Mouse (Mus musculus) forebrain, postnatal 0 days (tissue): ENCODE results near the gene Fmnl3. TPM values are rescaled to one million over a fixed set of nuclear protein-coding genes. Genes with fewer than 3 reads are reported as not detected.
A peak's percentile ranks its signal among the peaks of the same experiment; 100 is the strongest.

ENCODE experiments used
- ATAC-seq: fragments of 200-750 bp; cut with Nextera tagmentation; 2 replicates; pipeline ENCODE4 v1.8.0; 2017; ENCODE audit warnings: mild to moderate bottlenecking, moderate library complexity
- DNase-seq: peaks from one replicate; pipeline ENCODE4 v3.0.0-alpha.2; 2015
- H3K27ac ChIP-seq: fragments of 300-500 bp; sonication (generic); 2 replicates; pipeline ENCODE4 v1.5.1; 2014; ENCODE audit warnings: low read depth, mild to moderate bottlenecking, antibody characterized with exemption, low read length, moderate library complexity, mixed read lengths
- H3K27me3 ChIP-seq: fragments of 300-500 bp; sonication (generic); 2 replicates; pipeline ENCODE4 v1.6.1; 2014; ENCODE audit warnings: mild to moderate bottlenecking, low read length, mixed read lengths; ENCODE audit not compliant: insufficient read depth
- H3K36me3 ChIP-seq: fragments of 300-500 bp; sonication (generic); 2 replicates; pipeline ENCODE4 v1.6.1; 2014; ENCODE audit warnings: mild to moderate bottlenecking, moderate library complexity; ENCODE audit not compliant: insufficient read depth
- H3K4me1 ChIP-seq: fragments of 300-500 bp; sonication (generic); 2 replicates; pipeline ENCODE4 v1.6.1; 2014; ENCODE audit warnings: antibody characterized with exemption; ENCODE audit not compliant: insufficient read depth
- H3K4me2 ChIP-seq: fragments of 300-500 bp; sonication (generic); 2 replicates; pipeline ENCODE4 v1.6.1; 2014; ENCODE audit warnings: low read depth, mild to moderate bottlenecking, moderate library complexity
- H3K4me3 ChIP-seq: fragments of 300-500 bp; sonication (generic); 2 replicates; pipeline ENCODE4 v1.5.1; 2014; ENCODE audit warnings: low read depth, low read length, mixed read lengths
- H3K9ac ChIP-seq: fragments of 300-500 bp; sonication (generic); 2 replicates; pipeline ENCODE4 v1.6.1; 2014; ENCODE audit warnings: mild to moderate bottlenecking
- H3K9me3 ChIP-seq: fragments of 300-500 bp; sonication (generic); 2 replicates; pipeline ENCODE4 v1.6.1; 2016; ENCODE audit warnings: low read length
- CTCF ChIP-seq: sonication (generic); IDR thresholded peaks from 2 replicates; pipeline ENCODE4 v1.5.1; 2016; ENCODE audit warnings: antibody characterized with exemption, control low read depth, low read depth
- WGBS: fragments of 180-500 bp; shearing (Covaris S2); extraction: QIAGEN DNeasy Blood & Tissue Kit; methylation state at CpG from one replicate; pipeline ENCODE4 v1.1.7; 2014; 5-methylcytosine and 5-hydroxymethylcytosine counted together
- polyA plus RNA-seq: library from polyadenylated mRNA; unstranded; fragments of >200 nt; fragmentation: Nextera tagmentation; extraction: Ambion mirVana; gene quantifications from 2 replicates; pipeline ENCODE4 v1.2.1, GENCODE M21; 2015
- total RNA-seq: library from RNA; depleted of rRNA; stranded (reverse); fragments of >200 nt; gene quantifications from 2 replicates; pipeline ENCODE4 v1.2.3, GENCODE M21; 2014

Fmnl3 gene
- total and polyA plus RNA-seq, 2 experiments from 2014 or later = 8.6 to 14.2 TPM

DNA sequence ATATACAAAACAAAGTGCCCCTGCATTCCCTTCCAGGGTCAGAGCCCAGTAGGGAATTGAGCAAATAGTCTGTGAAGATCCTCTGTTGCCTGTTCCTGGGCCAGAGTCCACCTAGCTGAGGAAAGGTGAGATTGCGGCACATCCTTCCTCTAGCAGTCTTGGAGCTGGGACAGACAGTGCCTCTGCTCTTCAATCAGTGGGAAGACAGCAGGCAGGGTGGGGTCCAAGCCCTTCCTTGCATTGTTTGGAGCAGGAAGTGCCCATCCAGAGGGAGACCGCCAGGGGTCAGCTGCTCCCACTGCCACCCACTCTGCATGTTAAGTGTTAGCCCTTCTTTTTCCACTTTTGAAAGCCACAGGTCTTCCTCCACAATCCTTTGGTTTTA is 53.0 kb downstream of the Fmnl3 start:
- Histone ChIP-seq H3K4me2 (no peak overlapping the region), H3K9me3 (no peaks in the 10 kb centered on the region), H3K36me3 (peaks cover 88% of the 10 kb centered on the region), H3K4me1 (no peaks in the 10 kb centered on the region), H3K27ac (peak overlapping the region; percentile 89), H3K27me3 (no peaks in the 10 kb centered on the region), H3K9ac (peak overlapping the region; percentile 47; the same call in 1 of the 2 replicates), H3K4me3 (no peak overlapping the region)
- WGBS = 87% methylated on average over 2 of the region's 2 CpGs
- ATAC-seq (0 out of 2 replicates have a peak, but pooled peaks have one; percentile 6), DNase-seq (no peak)
- peak; percentile 6; the same call in 1 of the 2 replicates for TF ChIP-seq CTCF

GRCm38 (mm10) chr15:99316314-99317266 is 53.7 kb downstream of the Fmnl3 start:
- H3K9ac ChIP-seq = peak overlapping the region; percentile 47; the same call in 1 of the 2 replicates

GRCm38 (mm10) chr15:99314891-99315290 is 55.4 kb downstream of the Fmnl3 start:
- H3K9ac ChIP-seq = no peak overlapping the region
- no peaks in the 10 kb centered on the region for H3K4me1 ChIP-seq
- ATAC-seq (no peak), DNase-seq (no peak)
- peaks cover 86% of the 10 kb centered on the region for H3K36me3 ChIP-seq
- H3K27me3 ChIP-seq = no peaks in the 10 kb centered on the region
- no peak overlapping the region for H3K4me2 ChIP-seq
- WGBS = 91% methylated on average over 16 of the region's 16 CpGs
- no peak overlapping the region for H3K4me3 ChIP-seq
- no peak for TF ChIP-seq CTCF
- no peak overlapping the region for H3K27ac ChIP-seq
- no peaks in the 10 kb centered on the region for H3K9me3 ChIP-seq

More at GRCm38 (mm10) chr15:99316314-99317266, 53.7 kb downstream of the Fmnl3 start:
- H3K9me3 ChIP-seq = no peaks in the 10 kb centered on the region
- peak overlapping the region; percentile 89 for H3K27ac ChIP-seq
- H3K4me2 ChIP-seq = no peak overlapping the region
- WGBS = 78% methylated on average over 16 of the region's 16 CpGs
- peak; percentile 91 for DNase-seq
- H3K27me3 ChIP-seq = no peaks in the 10 kb centered on the region
- H3K4me3 ChIP-seq = no peak overlapping the region
- TF ChIP-seq CTCF = peak; percentile 89
- peak; percentile 84 for ATAC-seq
- peaks cover 88% of the 10 kb centered on the region for H3K36me3 ChIP-seq
- no peaks in the 10 kb centered on the region for H3K4me1 ChIP-seq

DNA sequence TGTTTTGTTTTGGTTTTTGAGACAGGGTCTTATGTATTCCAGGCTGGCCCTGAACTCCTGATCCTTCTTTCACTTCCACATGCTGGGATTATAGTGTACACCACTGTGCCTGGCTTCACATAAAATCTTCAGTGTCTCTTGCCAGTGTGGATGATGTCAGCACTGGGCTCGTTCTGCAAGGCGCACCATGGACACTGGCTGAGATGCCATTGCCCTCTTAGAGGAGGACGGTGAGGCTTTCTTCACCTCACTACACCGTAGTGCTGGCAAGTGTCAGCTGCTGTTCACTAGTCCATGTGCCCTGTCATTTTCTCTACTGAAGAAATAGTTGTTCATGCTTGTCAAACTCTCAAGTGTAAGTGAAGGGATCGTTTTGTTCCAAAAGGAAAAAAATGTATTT is 59.7 kb downstream of the Fmnl3 start:
- no peaks in the 10 kb centered on the region for H3K4me1 ChIP-seq
- H3K4me3 ChIP-seq = no peak overlapping the region
- DNase-seq (no peak), ATAC-seq (no peak)
- no peaks in the 10 kb centered on the region for H3K9me3 ChIP-seq
- no peak overlapping the region for H3K27ac ChIP-seq
- H3K36me3 ChIP-seq = peaks cover 94% of the 10 kb centered on the region
- H3K27me3 ChIP-seq = no peaks in the 10 kb centered on the region
- H3K4me2 ChIP-seq = no peak overlapping the region
- WGBS = 92% methylated on average over 5 of the region's 5 CpGs
- no peak for TF ChIP-seq CTCF
- H3K9ac ChIP-seq = no peak overlapping the region

DNA sequence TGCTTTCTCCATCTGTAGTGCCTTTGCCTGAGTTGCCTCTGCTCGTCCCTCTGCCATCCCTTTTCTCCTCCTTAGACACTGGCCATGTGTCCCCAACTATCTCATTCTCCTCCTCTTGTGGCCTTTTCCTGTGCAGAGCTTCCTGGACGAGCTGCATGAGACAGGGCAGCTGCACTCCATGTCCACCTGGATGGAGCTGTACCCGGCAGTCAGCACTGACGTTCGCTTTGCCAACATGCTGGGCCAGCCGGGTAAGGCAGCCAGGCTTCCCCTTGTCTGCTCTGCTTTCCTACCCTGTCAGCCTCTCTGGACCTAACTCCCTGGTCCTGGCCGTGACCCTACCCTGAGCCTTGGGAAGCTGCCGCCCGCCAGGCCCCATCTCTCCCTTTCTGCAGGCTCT is 60.7 kb downstream of the Fmnl3 start:
- WGBS = 93% methylated on average over 9 of the region's 9 CpGs
- no peak for ATAC-seq

DNA sequence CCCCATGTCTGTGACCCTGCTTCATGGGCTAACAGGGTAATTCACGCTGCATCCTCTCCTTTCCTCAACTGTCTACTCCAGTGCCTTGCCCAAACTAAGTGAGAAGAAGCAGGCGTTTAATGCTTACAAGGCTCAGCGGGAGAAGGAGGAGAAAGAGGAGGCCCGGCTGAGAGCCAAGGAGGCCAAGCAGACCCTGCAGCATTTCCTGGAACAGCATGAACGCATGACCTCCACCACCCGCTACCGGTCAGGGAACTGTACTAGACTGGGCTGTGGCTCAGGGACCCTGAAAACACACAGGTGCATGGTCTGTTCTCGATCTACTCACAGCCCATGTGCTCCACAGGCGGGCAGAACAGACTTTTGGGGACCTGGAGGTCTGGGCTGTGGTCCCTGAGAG is 62.8 kb downstream of the Fmnl3 start:
- H3K4me3 ChIP-seq = no peak overlapping the region
- H3K27ac ChIP-seq = no peak overlapping the region
- no peak for TF ChIP-seq CTCF
- H3K4me2 ChIP-seq = no peak overlapping the region
- H3K9me3 ChIP-seq = no peaks in the 10 kb centered on the region
- ATAC-seq = no peak
- H3K4me1 ChIP-seq = no peaks in the 10 kb centered on the region
- no peak overlapping the region for H3K9ac ChIP-seq
- WGBS = 90% methylated on average over 9 of the region's 9 CpGs
- H3K36me3 ChIP-seq = peaks cover 89% of the 10 kb centered on the region
- DNase-seq = no peak
- no peaks in the 10 kb centered on the region for H3K27me3 ChIP-seq

More for the DNA sequence above, 60.7 kb downstream of the Fmnl3 start:
- Histone ChIP-seq H3K4me2 (no peak overlapping the region), H3K4me3 (no peak overlapping the region), H3K36me3 (peaks cover 94% of the 10 kb centered on the region), H3K4me1 (no peaks in the 10 kb centered on the region), H3K27ac (no peak overlapping the region), H3K9me3 (no peaks in the 10 kb centered on the region), H3K27me3 (no peaks in the 10 kb centered on the region), H3K9ac (no peak overlapping the region)
- no peak for TF ChIP-seq CTCF
- no peak for DNase-seq

- Histone ChIP-seq H3K4me1 (0 out of 2 replicates have a peak, but pooled peaks cover 10% of the 10 kb centered on the region), H3K4me3 (peak overlapping the region; percentile 62), H3K4me2 (peak overlapping the region; percentile 57), H3K36me3 (no peaks in the 10 kb centered on the region), H3K9ac (peak overlapping the region; percentile 72; the same call in 1 of the 2 replicates), H3K27me3 (no peaks in the 10 kb centered on the region), H3K9me3 (no peaks in the 10 kb centered on the region), H3K27ac (peak overlapping the region; percentile 92; the same call in 1 of the 2 replicates)
- DNase-seq (no peak), ATAC-seq (no peak)
- no peak for TF ChIP-seq CTCF
- WGBS = 35% methylated on average over 5 of the region's 5 CpGs
These were observed 74.1 kb downstream of the Fmnl3 start for GRCm38 (mm10) chr15:99296213-99296612.
